Mouse (Mus musculus) adrenal gland, postnatal 4 days (tissue): ENCODE results near the gene Olfr924. TPM values are rescaled to one million over a fixed set of nuclear protein-coding genes. Genes with fewer than 3 reads are reported as not detected.
"Not testable (repeated sequence)": the region's sequence is repeated elsewhere in the genome, so short reads cannot be mapped to it uniquely, and the experiment has no call there.

Source experiments
- DNase-seq, 2 experiments: peaks; one replicate each; pipeline ENCODE4 v3.0.0; 2021 to 2022; ENCODE audit warnings: low spot score in 2 of 2, mixed read lengths in 2 of 2
- long read RNA-seq, 2 experiments: library from polyadenylated mRNA; stranded (forward); transcript quantifications; one replicate each; pipeline ENCODE4 v2.0.0; 2021
- total RNA-seq, 2 experiments: library from RNA; stranded (reverse); gene quantifications; 2 replicates each; pipeline ENCODE4 v1.2.3; 2021

Olfr924 gene
- not detected for total RNA-seq
- long read RNA-seq, experiment 1: 0 reads
- long read RNA-seq, experiment 2: 0 reads

- DNase-seq: no peak
Observed at GRCm38 (mm10) chr9:38844149-38844548, at the start of gene Olfr924. Olfr924 (plus strand) TSS chr9:38844449.

DNA sequence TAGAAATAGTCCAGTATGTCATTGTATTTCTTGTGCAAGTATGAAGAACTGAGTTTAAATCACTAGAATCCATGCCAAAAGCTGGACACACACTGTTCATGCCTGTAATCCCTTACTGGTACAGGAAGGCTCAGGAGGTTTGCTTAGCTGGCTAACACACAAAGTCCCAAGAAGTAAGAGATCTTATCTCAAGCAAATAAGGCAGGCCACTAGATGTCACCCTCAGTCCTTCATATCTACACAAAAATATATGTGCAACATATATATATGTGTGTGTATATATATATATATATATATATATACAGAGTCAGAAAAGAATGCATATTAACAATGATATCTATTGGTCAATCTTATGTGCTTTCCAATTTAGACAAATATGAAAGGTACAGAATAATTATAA, 38.6 kb upstream of the Olfr924 start:
- no peak for DNase-seq

- DNase-seq: no peak
Observed at GRCm38 (mm10) chr9:38814314-38814713, 29.9 kb upstream of the Olfr924 start, which contains the start of gene Olfr922. Olfr922 (plus strand) TSS chr9:38814614.

GRCm38 (mm10) chr9:38815458-38815986, 28.7 kb upstream of the Olfr924 start:
- no peak for DNase-seq

- no peak for DNase-seq
Observed at GRCm38 (mm10) chr9:38826245-38826644, 18.0 kb upstream of the Olfr924 start, which contains the start of gene Olfr923. Olfr923 (plus strand) TSS chr9:38826545.

DNA sequence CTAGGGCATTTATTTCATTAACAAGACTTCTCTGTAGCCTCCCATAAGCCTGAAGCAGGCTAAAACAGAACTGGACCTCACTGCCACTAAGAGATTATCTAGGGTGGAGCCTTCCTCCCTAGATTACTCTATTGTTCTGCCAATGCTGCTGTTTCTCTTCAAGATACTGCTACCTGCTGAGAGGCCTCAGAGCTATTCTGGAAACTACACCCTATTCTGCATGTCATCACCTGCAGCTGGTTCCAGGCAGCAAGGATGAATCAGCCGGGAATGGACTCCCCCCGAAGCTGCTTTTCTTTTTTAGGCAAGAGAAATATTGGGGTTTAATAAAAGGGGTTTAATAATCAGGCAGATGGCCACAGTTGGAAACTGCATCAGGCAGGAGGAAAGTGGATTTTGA, 11.2 kb upstream of the Olfr924 start:
- DNase-seq: no peak

DNA sequence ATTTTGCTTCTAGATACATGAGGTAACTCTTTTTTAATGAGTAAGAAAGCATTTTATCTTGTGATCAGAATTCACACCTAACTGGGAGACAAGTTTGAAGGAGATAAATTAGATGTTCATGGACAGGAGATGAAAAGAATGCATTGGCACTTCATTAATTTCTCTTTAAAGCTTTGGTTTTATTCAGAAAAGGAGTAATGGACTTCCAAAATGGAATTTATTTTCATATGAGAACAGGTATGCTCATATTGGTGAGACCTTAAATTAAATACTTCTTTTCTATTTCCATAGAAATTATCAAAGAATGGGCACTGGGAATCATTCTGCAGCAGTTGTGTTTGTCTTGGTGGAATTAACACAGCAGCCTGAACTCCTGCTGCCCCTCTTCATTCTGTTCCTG, 10.5 kb downstream of the Olfr924 start, which contains the start of gene Olfr26:
Gene Olfr26 (plus strand): TSS at position 301 of the 400 bp plus-strand sequence.
- no peak for DNase-seq

- DNase-seq: not testable (repeated sequence)
Observed at GRCm38 (mm10) chr9:38874880-38875279, 30.6 kb downstream of the Olfr924 start.

- no peak for DNase-seq
Observed at GRCm38 (mm10) chr9:38876826-38877225, 32.6 kb downstream of the Olfr924 start, which contains the start of gene Olfr926. Olfr926 (plus strand) TSS chr9:38877126.

Other genes with a start within 250 kb of the Olfr924 start
- not detected for gene Olfr914, start 239.3 kb upstream of the Olfr924 start, total RNA-seq
- not detected for gene Olfr916, start 184.6 kb upstream of the Olfr924 start, total RNA-seq
- not detected for gene Olfr917, start 178.6 kb upstream of the Olfr924 start, total RNA-seq
- not detected for gene Olfr918, start 169.8 kb upstream of the Olfr924 start, total RNA-seq
- gene Olfr919, start 140.8 kb upstream of the Olfr924 start, total RNA-seq: not detected
- gene Vwa5a, start 126.2 kb upstream of the Olfr924 start, total RNA-seq: 10 to 100 TPM; 46.4 to 53.4 TPM
- under 1 TPM; 0.48 to 0.51 TPM for gene Olfr920, start 92.2 kb upstream of the Olfr924 start, total RNA-seq
- not detected for gene Olfr921, start 71.4 kb upstream of the Olfr924 start, total RNA-seq
- not detected for gene Olfr922, start 29.8 kb upstream of the Olfr924 start, total RNA-seq
- not detected for gene Olfr923, start 17.9 kb upstream of the Olfr924 start, total RNA-seq
- not detected for gene Olfr26, start 10.6 kb downstream of the Olfr924 start, total RNA-seq
- not detected for gene Olfr926, start 32.7 kb downstream of the Olfr924 start, total RNA-seq
- gene Olfr930, start 85.4 kb downstream of the Olfr924 start, total RNA-seq: not detected
- gene Olfr933, start 127.9 kb downstream of the Olfr924 start, total RNA-seq: under 1 TPM in 1 of 2 experiments, not detected in 1; 0.11 TPM
- gene Olfr934, start 143.9 kb downstream of the Olfr924 start, total RNA-seq: not detected
- gene Olfr935, start 155.2 kb downstream of the Olfr924 start, total RNA-seq: not detected
- gene Olfr146, start 178.9 kb downstream of the Olfr924 start, total RNA-seq: not detected
- not detected for gene Olfr937, start 220.5 kb downstream of the Olfr924 start, total RNA-seq
- not detected for gene Olfr938, start 234.4 kb downstream of the Olfr924 start, total RNA-seq